Mouse (Mus musculus) granulocyte monocyte progenitor cell, adult 5-6 weeks (primary cell): ENCODE results near the gene Pced1a. TPM values are rescaled to one million over a fixed set of nuclear protein-coding genes. Genes with fewer than 3 reads are reported as not detected.
"Not testable (repeated sequence)": the region's sequence is repeated elsewhere in the genome, so short reads cannot be mapped to it uniquely, and the experiment has no call there.

Experiments used
- ATAC-seq: replicated peaks from 2 replicates; pipeline ENCODE4 v1.8.0; 2016; ENCODE audit warnings: mild to moderate bottlenecking, moderate TSS enrichment, inconsistent platforms; ENCODE audit not compliant: poor library complexity, severe bottlenecking
- total RNA-seq, 2 experiments: library from RNA; stranded (forward) in 1 of 2; stranded (reverse) in 1 of 2; fragments of 200-712, 200-1000 nt in 1 of 2; fragments of >200 nt in 1 of 2; fragmentation: Nextera tagmentation in 1 of 2; gene quantifications; 2 replicates each; pipeline ENCODE4 v1.2.3; 2014 to 2017

The Pced1a gene
- total RNA-seq, 2 experiments from 2014 or later = 13.0 to 17.2 TPM

DNA sequence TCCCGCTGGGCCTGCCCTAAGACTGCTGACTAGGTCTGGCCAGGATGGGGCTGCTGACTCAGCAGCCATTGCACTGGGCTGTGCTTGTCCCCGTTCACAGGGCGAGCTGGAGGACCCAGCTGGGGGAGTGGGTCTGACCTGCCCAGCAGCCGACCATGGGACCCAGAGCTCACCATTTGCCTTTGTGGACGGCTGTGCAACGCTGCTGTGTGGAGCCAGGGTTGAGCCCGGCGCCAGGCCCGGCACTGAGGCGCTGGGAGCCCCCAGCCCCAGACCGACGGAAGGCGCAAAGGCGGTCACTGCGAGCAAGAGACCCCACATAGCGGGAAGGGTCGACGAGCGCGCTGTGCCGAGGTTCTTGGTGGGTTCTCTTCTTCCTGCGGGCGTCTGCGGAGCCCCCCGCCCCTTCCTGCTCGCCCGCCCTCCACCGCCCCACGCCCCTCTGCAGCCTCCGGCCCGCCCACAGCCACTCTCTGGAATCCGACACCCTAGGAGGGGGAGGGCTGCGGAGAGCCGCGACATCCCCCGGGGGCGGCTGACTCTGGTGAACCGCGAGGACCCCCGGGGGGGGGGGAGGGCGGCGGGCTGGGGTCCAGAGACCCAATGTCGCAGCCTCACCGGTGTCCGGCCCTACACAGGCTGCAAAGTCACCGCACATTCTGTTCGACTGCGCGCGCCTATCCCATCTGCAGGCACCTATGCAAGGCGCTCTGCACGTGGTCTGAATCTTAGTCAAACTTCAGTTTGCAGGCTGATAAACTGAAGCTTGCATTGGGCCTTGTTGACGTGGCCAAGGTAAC, 27.1 kb downstream of the Pced1a start, which contains the start of gene Cpxm1:
Cpxm1 (minus strand) TSS at position 389 of the 800 bp plus-strand sequence.
- ATAC-seq = peak; percentile 53

DNA sequence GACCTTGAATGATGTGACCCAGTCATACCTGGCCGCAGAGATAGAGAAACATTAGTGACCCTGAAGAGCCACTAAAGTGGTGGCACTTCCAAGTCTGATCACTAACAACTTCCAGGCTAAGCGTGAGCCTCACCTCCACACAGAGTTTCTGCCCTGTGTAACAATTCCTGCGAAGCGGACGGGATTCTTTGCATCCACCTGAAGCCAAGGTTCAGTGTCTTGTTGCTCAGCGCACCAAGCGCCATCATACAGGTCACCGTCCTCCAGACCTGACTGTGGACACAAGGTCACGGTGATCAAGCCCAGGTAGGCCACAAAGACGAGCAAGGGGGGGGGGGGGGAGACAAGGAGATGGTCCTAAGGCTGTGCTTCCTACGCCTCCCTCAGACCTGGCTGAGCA, 28.8 kb downstream of the Pced1a start:
- ATAC-seq = no peak

- no peak for ATAC-seq
These were observed 31.7 kb downstream of the Pced1a start for GRCm38 (mm10) chr2:130392836-130393235.

DNA sequence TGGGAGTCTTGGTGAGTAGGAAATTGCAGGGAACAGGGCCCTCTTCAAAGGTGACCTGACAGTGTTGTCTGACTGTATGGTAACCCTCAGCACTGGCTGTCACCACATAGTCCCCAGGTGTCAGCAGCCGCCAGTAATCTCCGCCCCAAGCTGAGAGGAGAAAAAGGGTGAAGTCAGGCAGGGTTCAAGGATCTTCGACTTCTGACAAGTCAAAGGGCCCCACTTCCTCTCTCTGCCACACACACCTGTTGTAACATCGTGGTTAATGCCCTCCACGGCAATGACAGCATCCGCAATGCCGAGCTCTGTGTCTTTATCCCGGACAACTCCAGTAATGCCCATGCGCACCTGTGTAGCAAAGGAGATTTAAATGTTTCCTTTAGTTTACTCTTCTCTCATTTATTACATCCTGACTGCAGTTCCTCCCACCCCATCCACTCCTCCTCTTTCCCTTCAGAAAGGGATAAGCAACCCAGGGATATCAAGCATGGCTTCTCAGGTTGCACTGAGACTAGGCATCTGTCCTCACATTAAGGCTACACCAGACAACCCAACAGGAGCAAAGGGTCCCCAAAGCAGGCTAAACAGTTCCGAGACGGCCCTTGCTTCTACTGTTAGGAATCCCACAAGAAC, 33.4 kb downstream of the Pced1a start:
- ATAC-seq = no peak

DNA sequence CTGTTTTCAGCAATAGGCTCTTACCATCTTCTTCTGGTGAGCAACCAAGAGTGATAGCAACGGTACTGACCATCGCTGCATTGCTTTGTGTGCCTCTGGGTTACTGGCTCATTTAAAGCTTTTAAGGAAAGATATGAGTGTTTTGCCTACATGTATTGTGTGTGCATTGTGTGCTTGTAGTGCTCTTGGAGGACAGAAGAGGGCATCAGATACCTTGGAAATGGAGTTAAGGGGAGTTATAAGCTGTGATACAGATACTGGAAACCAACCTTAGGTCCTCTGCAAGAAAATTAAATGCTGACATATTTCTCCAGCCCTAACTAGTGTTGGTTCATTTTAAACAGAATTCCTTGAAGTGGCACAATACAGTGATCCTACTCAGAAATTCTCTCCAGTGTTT, 35.7 kb downstream of the Pced1a start:
- ATAC-seq = peak; percentile 58; the same call in 1 of the 2 replicates

- no peak for ATAC-seq
These were observed 38.3 kb downstream of the Pced1a start for GRCm38 (mm10) chr2:130386212-130386611.

- no peak for ATAC-seq
These were observed 40.6 kb downstream of the Pced1a start for GRCm38 (mm10) chr2:130383895-130384294.

DNA sequence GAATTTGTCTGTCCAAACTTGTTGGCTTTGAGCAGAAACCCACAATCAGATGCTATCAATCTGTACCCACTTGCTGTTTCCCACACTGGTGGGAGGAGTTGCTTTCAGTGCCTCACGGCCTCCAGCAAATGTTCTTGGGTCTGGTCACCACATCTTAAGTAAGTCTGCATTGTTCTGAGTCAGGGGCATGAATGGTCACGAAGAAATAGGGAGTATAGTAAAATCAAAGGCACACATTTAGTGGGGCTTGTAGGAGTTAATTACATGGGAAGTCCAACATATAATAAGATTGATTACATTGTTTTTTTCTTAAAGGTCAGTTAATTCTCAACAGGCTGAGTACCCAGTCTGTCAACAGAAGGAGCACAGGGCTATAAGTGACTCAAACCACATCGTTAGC, 41.3 kb downstream of the Pced1a start:
- no peak for ATAC-seq

DNA sequence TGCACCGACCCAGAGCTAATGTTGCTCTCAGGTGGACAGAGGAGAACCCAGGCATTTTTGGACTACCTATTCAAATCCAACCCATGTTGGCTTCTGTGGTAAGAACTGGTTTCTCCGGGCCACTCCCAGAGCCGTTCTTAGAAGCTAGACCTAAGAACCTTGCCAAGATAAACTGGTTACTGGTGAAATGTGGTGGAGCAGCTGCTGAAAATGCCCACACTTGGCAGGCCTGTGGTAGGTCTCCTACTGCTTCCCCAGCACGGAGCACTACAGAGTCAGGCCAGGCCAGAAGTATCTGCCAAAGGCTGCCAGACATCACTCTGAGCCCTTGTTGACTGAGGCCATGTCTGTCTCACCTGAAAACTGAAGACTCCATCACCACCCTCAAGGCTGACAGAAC, 49.5 kb downstream of the Pced1a start:
- no peak for ATAC-seq

GRCm38 (mm10) chr2:130373026-130373425, 51.5 kb downstream of the Pced1a start:
- ATAC-seq = not testable (repeated sequence)

GRCm38 (mm10) chr2:130367386-130367785, 57.1 kb downstream of the Pced1a start:
- ATAC-seq = no peak

Other genes with a start within 250 kb of the Pced1a start
- 270 and 359 TPM in 2 replicates for gene Snrpb, start 245.3 kb downstream of the Pced1a start, total RNA-seq (2014; fragmentation: Nextera tagmentation)
- gene Snrpb, start 245.3 kb downstream of the Pced1a start, total RNA-seq (2017) = 191 and 210 TPM in 2 replicates
- not detected in 2 replicates for gene Tmc2, start 229.5 kb downstream of the Pced1a start, total RNA-seq (2014; fragmentation: Nextera tagmentation)
- gene Tmc2, start 229.5 kb downstream of the Pced1a start, total RNA-seq (2017) = not detected in 2 replicates
- gene Nop56, start 150.3 kb downstream of the Pced1a start, total RNA-seq (2014; fragmentation: Nextera tagmentation) = 501 and 575 TPM in 2 replicates
- gene Nop56, start 150.3 kb downstream of the Pced1a start, total RNA-seq (2017) = 468 and 587 TPM in 2 replicates
- 130 and 165 TPM in 2 replicates for gene Idh3b, start 140.2 kb downstream of the Pced1a start, total RNA-seq (2014; fragmentation: Nextera tagmentation)
- gene Idh3b, start 140.2 kb downstream of the Pced1a start, total RNA-seq (2017) = 116 and 121 TPM in 2 replicates
- gene Ebf4, start 129.5 kb downstream of the Pced1a start, total RNA-seq (2014; fragmentation: Nextera tagmentation) = not detected in 2 replicates
- gene Ebf4, start 129.5 kb downstream of the Pced1a start, total RNA-seq (2017) = not detected in 2 replicates
- 3.2 TPM in 1 of 2 replicates, not detected in the other for gene Cpxm1, start 27.1 kb downstream of the Pced1a start, total RNA-seq (2014; fragmentation: Nextera tagmentation)
- 0.99 TPM in 1 of 2 replicates, not detected in the other for gene Cpxm1, start 27.1 kb downstream of the Pced1a start, total RNA-seq (2017)
- gene Gm28372, start 19.5 kb downstream of the Pced1a start, total RNA-seq (2014; fragmentation: Nextera tagmentation) = not detected in 2 replicates
- gene Gm28372, start 19.5 kb downstream of the Pced1a start, total RNA-seq (2017) = not detected in 2 replicates
- not detected in 2 replicates for gene 1700020A23Rik, start 19.4 kb downstream of the Pced1a start, total RNA-seq (2014; fragmentation: Nextera tagmentation)
- not detected in 2 replicates for gene 1700020A23Rik, start 19.4 kb downstream of the Pced1a start, total RNA-seq (2017)
- not detected in 2 replicates for gene Tmem239, start 18.2 kb downstream of the Pced1a start, total RNA-seq (2014; fragmentation: Nextera tagmentation)
- gene Tmem239, start 18.2 kb downstream of the Pced1a start, total RNA-seq (2017) = not detected in 2 replicates
- gene Vps16, start 362 bp downstream of the Pced1a start, total RNA-seq (2014; fragmentation: Nextera tagmentation) = 128 and 155 TPM in 2 replicates
- gene Vps16, start 362 bp downstream of the Pced1a start, total RNA-seq (2017) = 129 and 167 TPM in 2 replicates
- gene Ptpra, start 25.6 kb upstream of the Pced1a start, total RNA-seq (2014; fragmentation: Nextera tagmentation) = 68.9 and 76.2 TPM in 2 replicates
- 118 and 138 TPM in 2 replicates for gene Ptpra, start 25.6 kb upstream of the Pced1a start, total RNA-seq (2017)
- gene Mrps26, start 139.0 kb upstream of the Pced1a start, total RNA-seq (2014; fragmentation: Nextera tagmentation) = 66.7 and 82.1 TPM in 2 replicates
- gene Mrps26, start 139.0 kb upstream of the Pced1a start, total RNA-seq (2017) = 47.1 and 52.4 TPM in 2 replicates
- gene Oxt, start 151.5 kb upstream of the Pced1a start, total RNA-seq (2014; fragmentation: Nextera tagmentation) = not detected in 2 replicates
- gene Oxt, start 151.5 kb upstream of the Pced1a start, total RNA-seq (2017) = not detected in 2 replicates
- gene Avp, start 157.9 kb upstream of the Pced1a start, total RNA-seq (2014; fragmentation: Nextera tagmentation) = not detected in 2 replicates
- not detected in 2 replicates for gene Avp, start 157.9 kb upstream of the Pced1a start, total RNA-seq (2017)
- gene Fastkd5, start 205.3 kb upstream of the Pced1a start, total RNA-seq (2014; fragmentation: Nextera tagmentation) = 15.6 and 16.3 TPM in 2 replicates
- gene Fastkd5, start 205.3 kb upstream of the Pced1a start, total RNA-seq (2017) = 17.1 and 19.3 TPM in 2 replicates
- 7.0 and 9.3 TPM in 2 replicates for gene Ubox5, start 205.3 kb upstream of the Pced1a start, total RNA-seq (2014; fragmentation: Nextera tagmentation)
- gene Ubox5, start 205.3 kb upstream of the Pced1a start, total RNA-seq (2017) = 5.9 and 10.0 TPM in 2 replicates
- 1.2 TPM in 1 of 2 replicates, not detected in the other for gene Lzts3, start 218.1 kb upstream of the Pced1a start, total RNA-seq (2014; fragmentation: Nextera tagmentation)
- 0.13 and 0.57 TPM in 2 replicates for gene Lzts3, start 218.1 kb upstream of the Pced1a start, total RNA-seq (2017)
- 50.3 and 111 TPM in 2 replicates for gene Ddrgk1, start 240.0 kb upstream of the Pced1a start, total RNA-seq (2014; fragmentation: Nextera tagmentation)
- 84.5 and 86.3 TPM in 2 replicates for gene Ddrgk1, start 240.0 kb upstream of the Pced1a start, total RNA-seq (2017)
- 80.5 and 90.4 TPM in 2 replicates for gene Itpa, start 242.9 kb upstream of the Pced1a start, total RNA-seq (2014; fragmentation: Nextera tagmentation)
- 64.1 and 76.7 TPM in 2 replicates for gene Itpa, start 242.9 kb upstream of the Pced1a start, total RNA-seq (2017)